Mouse (Mus musculus) thymus, postnatal 4 days (tissue): ENCODE data around the gene Dab2ip.

Experiments used
- DNase-seq: peaks from one replicate; pipeline ENCODE4 v3.0.0; 2021

Gene Dab2ip

GRCm38 (mm10) chr2:35557911-35558825, at the start of gene Dab2ip:
Gene Dab2ip, plus strand, starts transcription at chr2:35558266.
- DNase-seq = no peak

- DNase-seq = no peak
These were observed 49.3 kb upstream of the Dab2ip start for GRCm38 (mm10) chr2:35508597-35509342.

GRCm38 (mm10) chr2:35509343-35509667, 48.8 kb upstream of the Dab2ip start:
- DNase-seq = no peak

GRCm38 (mm10) chr2:35509888-35510287, 48.2 kb upstream of the Dab2ip start:
- DNase-seq = no peak

GRCm38 (mm10) chr2:35510920-35511319, 47.1 kb upstream of the Dab2ip start:
- no peak for DNase-seq

GRCm38 (mm10) chr2:35512226-35512625, 45.8 kb upstream of the Dab2ip start:
- DNase-seq = no peak

GRCm38 (mm10) chr2:35514051-35514892, 43.8 kb upstream of the Dab2ip start:
- no peak for DNase-seq

- no peak for DNase-seq
These were observed 31.3 kb upstream of the Dab2ip start for GRCm38 (mm10) chr2:35526612-35527242.

GRCm38 (mm10) chr2:35529086-35529485, 29.0 kb upstream of the Dab2ip start:
- DNase-seq = no peak

- DNase-seq = no peak
These were observed 28.2 kb upstream of the Dab2ip start for GRCm38 (mm10) chr2:35529856-35530255.

- DNase-seq = no peak
These were observed 27.3 kb upstream of the Dab2ip start for GRCm38 (mm10) chr2:35530732-35531131.

- no peak for DNase-seq
These were observed 24.4 kb upstream of the Dab2ip start for GRCm38 (mm10) chr2:35533646-35534045.

- peak; percentile 90 for DNase-seq
These were observed 18.6 kb upstream of the Dab2ip start for GRCm38 (mm10) chr2:35539276-35539972.

- DNase-seq = no peak
These were observed 17.3 kb upstream of the Dab2ip start for GRCm38 (mm10) chr2:35540798-35541197.

GRCm38 (mm10) chr2:35544717-35545116, 13.3 kb upstream of the Dab2ip start:
- DNase-seq = peak; percentile 83

GRCm38 (mm10) chr2:35545125-35545590, 12.9 kb upstream of the Dab2ip start:
- no peak for DNase-seq

- no peak for DNase-seq
These were observed 11.6 kb upstream of the Dab2ip start for GRCm38 (mm10) chr2:35546462-35546861.

GRCm38 (mm10) chr2:35549191-35549590, 8.9 kb upstream of the Dab2ip start:
- DNase-seq = no peak

GRCm38 (mm10) chr2:35550097-35550496, 8.0 kb upstream of the Dab2ip start:
- DNase-seq = no peak

- DNase-seq = no peak
These were observed 1.1 kb upstream of the Dab2ip start for GRCm38 (mm10) chr2:35556918-35557486.

GRCm38 (mm10) chr2:35558826-35559550, 922 bp downstream of the Dab2ip start:
- DNase-seq = no peak
